Mouse (Mus musculus): Measurements from ENCODE around the gene Gm38431.

DNA sequence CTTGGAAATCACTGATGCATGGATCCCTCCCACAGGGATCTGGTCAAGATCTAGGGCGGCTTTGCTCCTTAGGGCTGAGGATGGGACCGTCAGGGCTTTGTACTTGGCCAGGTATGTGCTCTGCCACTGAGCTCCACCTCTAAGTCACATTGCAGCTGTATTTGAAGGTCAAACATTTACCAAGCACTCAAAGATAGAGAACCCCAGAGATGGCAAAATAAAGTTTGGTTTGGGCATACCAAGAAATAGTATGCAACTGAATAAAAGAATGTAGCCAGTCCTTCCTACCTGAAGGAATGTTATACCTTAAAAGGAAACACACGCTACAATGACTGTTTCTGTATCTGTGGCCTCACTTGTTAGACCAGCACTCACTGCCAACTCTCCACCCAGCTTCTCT, 70.4 kb downstream of the Gm38431 start:
- TF ChIP-seq CTCF (IDR thresholded peaks at IDR 0.05; ENCODE audit: low read depth, low read length) (no peak), GATA1 (IDR thresholded peaks at IDR 0.05; ENCODE audit: borderline replicate concordance, low read length) (no peak), TAL1 (conservative IDR thresholded peaks at IDR 0.05; ENCODE audit: low read depth, low read length) (no peak), POLR2AphosphoS5 (IDR thresholded peaks at IDR 0.05; ENCODE audit: insufficient replicate concordance, low read depth, low read length) (no peak)
